Comparison of ENCODE assay signal across 9 mouse cellular contexts in genomic region chr16:20185368-20185767, GRCm38 (mm10). TPM values are rescaled to one million over a fixed set of nuclear protein-coding genes. Genes with fewer than 3 reads are reported as not detected.
DNase-seq lines count a peak whose midpoint lies in the region; ATAC-seq and TF ChIP-seq lines count a peak whose summit lies in the region.
"Had no signal": no experiment of that assay in that cellular context is flagged by ENCODE, and none has a peak within 500 bp of the region (broad histone marks: within the 10 kb centered on the region; RNA-seq: fewer than 3 reads in every experiment).

No protein-coding gene starts in this region.

- no peak overlapping the region for H3K4me2 ChIP-seq in hindbrain, embryonic 11.5 days (replicated peaks; ENCODE audit: low read depth, low read length)
- no peak overlapping the region for H3K4me2 ChIP-seq in hindbrain, embryonic 12.5 days (replicated peaks)

- no peak for ATAC-seq in hindbrain, embryonic 11.5 days (ENCODE audit: low FRiP score)
- ATAC-seq in hindbrain, embryonic 12.5 days (ENCODE audit: low FRiP score) = no peak
- ATAC-seq in monocyte, adult 5-6 weeks (replicated peaks; ENCODE audit: insufficient number of reproducible peaks, low FRiP score, low TSS enrichment, poor library complexity, severe bottlenecking) = no peak

- H3K9me3 ChIP-seq in hindbrain, embryonic 11.5 days (ENCODE audit: control insufficient read depth, low read length) = no peaks in the 10 kb centered on the region
- no peaks in the 10 kb centered on the region for H3K9me3 ChIP-seq in hindbrain, embryonic 12.5 days (replicated peaks)

- H3K4me1 ChIP-seq in hindbrain, embryonic 11.5 days (replicated peaks; ENCODE audit: control insufficient read depth, insufficient read depth, low read length) = no peaks in the 10 kb centered on the region
- H3K4me1 ChIP-seq in hindbrain, embryonic 12.5 days = no peaks in the 10 kb centered on the region
- H3K4me1 ChIP-seq in thymus, adult 2 months (replicated peaks; ENCODE audit: control insufficient read depth, insufficient read depth, low read length) = no peaks in the 10 kb centered on the region

- DNase-seq in hindbrain, embryonic 11.5 days (ENCODE audit: low spot score) = peak; percentile 42
- peak; percentile 24 for DNase-seq in thymus, adult 2 months
- no peak for DNase-seq in thymus, postnatal 10 days (ENCODE audit: low spot score in 2 of 2)
- peak; percentile 28 for DNase-seq in embryo, embryonic 11 days
- DNase-seq in thymus, postnatal 25 days = peak; percentile 13
- DNase-seq in adrenal gland, postnatal 25 days = no peak

- H3K27me3 ChIP-seq in hindbrain, embryonic 11.5 days (ENCODE audit: control insufficient read depth, insufficient read depth, low read length) = no peaks in the 10 kb centered on the region
- no peaks in the 10 kb centered on the region for H3K27me3 ChIP-seq in hindbrain, embryonic 12.5 days
- H3K27me3 ChIP-seq in thymus, adult 2 months (ENCODE audit: control insufficient read depth, insufficient read depth, low read length) = no peaks in the 10 kb centered on the region

- no peak for TF ChIP-seq CTCF in thymus, adult 2 months (IDR thresholded peaks at IDR 0.05; ENCODE audit: borderline replicate concordance, control insufficient read depth, extremely low read depth, insufficient read depth, low read length, poor library complexity)

- no peak overlapping the region for H3K4me3 ChIP-seq in hindbrain, embryonic 11.5 days (ENCODE audit: low read depth, low read length)
- H3K4me3 ChIP-seq in hindbrain, embryonic 12.5 days = no peak overlapping the region
- H3K4me3 ChIP-seq in thymus, adult 2 months (ENCODE audit: control insufficient read depth, insufficient read depth, low read length) = no peak overlapping the region

- no peak overlapping the region for H3K9ac ChIP-seq in hindbrain, embryonic 11.5 days (ENCODE audit: low read depth, low read length)
- H3K9ac ChIP-seq in hindbrain, embryonic 12.5 days = no peak overlapping the region

- H3K36me3 ChIP-seq in hindbrain, embryonic 11.5 days (ENCODE audit: control insufficient read depth, insufficient read depth, low read length) = 0 out of 2 replicates have a peak, but pooled peaks cover 6% of the 10 kb centered on the region
- peaks cover 62% of the 10 kb centered on the region for H3K36me3 ChIP-seq in hindbrain, embryonic 12.5 days
- H3K36me3 ChIP-seq in thymus, adult 2 months (ENCODE audit: control insufficient read depth, insufficient read depth, low read length) = peaks cover 36% of the 10 kb centered on the region

- no peak for TF ChIP-seq POLR2A in thymus, adult 2 months (IDR thresholded peaks at IDR 0.05; ENCODE audit: control insufficient read depth, extremely low read depth, insufficient read depth, low read length, poor library complexity)

- 64% methylated on average over 2 of the region's 2 CpGs for WGBS in hindbrain, embryonic 11.5 days
- WGBS in hindbrain, embryonic 12.5 days = 76% methylated on average over 2 of the region's 2 CpGs
- 53% methylated on average over 2 of the region's 2 CpGs for WGBS in thymus, adult 2 months

- no peak overlapping the region for H3K27ac ChIP-seq in hindbrain, embryonic 11.5 days (ENCODE audit: low read depth, low read length)
- H3K27ac ChIP-seq in hindbrain, embryonic 12.5 days = no peak overlapping the region
- H3K27ac ChIP-seq in thymus, adult 2 months (ENCODE audit: control insufficient read depth, insufficient read depth, low read length) = no peak overlapping the region

RNA-seq across cellular contexts. Expression of gene Yeats2, which starts 44.5 kb away (rescaled TPM):
- 31.1 and 32.8 TPM in 2 replicates for polyA plus RNA-seq in hindbrain, embryonic 11.5 days (2014; fragmentation: Nextera tagmentation; extraction: Ambion mirVana)
- 46.3 and 54.4 TPM in 2 replicates for polyA plus RNA-seq in hindbrain, embryonic 12.5 days (2016; fragmentation: Nextera tagmentation; extraction: Ambion mirVana)
- 52.5 and 55.3 TPM in 2 replicates for polyA plus RNA-seq in thymus, adult 2 months (2012; rRNA removed)
- 17.9 to 31.5 TPM (median 22.6 TPM) in 3 replicates for total RNA-seq in monocyte, adult 5-6 weeks (2017)
- total RNA-seq in adrenal gland, postnatal 25 days (2021) = 49.5 and 50.4 TPM in 2 replicates

RNA-seq across cellular contexts. Expression of gene Map6d1, which starts 55.8 kb away (rescaled TPM):
- polyA plus RNA-seq in hindbrain, embryonic 11.5 days (2014; fragmentation: Nextera tagmentation; extraction: Ambion mirVana) = 1.7 and 1.8 TPM in 2 replicates
- polyA plus RNA-seq in hindbrain, embryonic 12.5 days (2016; fragmentation: Nextera tagmentation; extraction: Ambion mirVana) = 2.0 and 2.1 TPM in 2 replicates
- polyA plus RNA-seq in thymus, adult 2 months (2012; rRNA removed) = 0.11 and 0.13 TPM in 2 replicates
- total RNA-seq in monocyte, adult 5-6 weeks (2017) = not detected in 3 replicates
- 10.7 and 15.1 TPM in 2 replicates for total RNA-seq in adrenal gland, postnatal 25 days (2021)
- total RNA-seq: neutrophil, adult 5-6 weeks had no signal

Comparison
In these comparisons a context has a peak if more than half of its experiments do, and no peak if none do; other contexts are left out.
1. DNase-seq: peak in hindbrain, embryonic 11.5 days (single experiment), thymus, adult 2 months (single experiment), embryo, embryonic 11 days (single experiment) and thymus, postnatal 25 days (single experiment); none in thymus, postnatal 10 days (0 of 2) and adrenal gland, postnatal 25 days (single experiment).